Mouse (Mus musculus): Measurements from ENCODE around the gene Selenoi. TPM values are rescaled to one million over a fixed set of nuclear protein-coding genes. Genes with fewer than 3 reads are reported as not detected.

Gene Selenoi
- polyA plus RNA-seq, 1 experiment from 2014 or later = 26.6 TPM

GRCm38 (mm10) chr5:30279446-30279845 is 47.1 kb downstream of the Selenoi start:
- no peaks in the 10 kb centered on the region for H3K9me3 ChIP-seq (replicated peaks)
- no peak for ATAC-seq (ENCODE audit: low FRiP score)
- no peaks in the 10 kb centered on the region for H3K36me3 ChIP-seq
- H3K9ac ChIP-seq (replicated peaks) = no peak overlapping the region
- H3K27ac ChIP-seq (replicated peaks) = no peak overlapping the region
- no peak overlapping the region for H3K4me2 ChIP-seq
- H3K4me1 ChIP-seq = peaks cover 9% of the 10 kb centered on the region
- no peaks in the 10 kb centered on the region for H3K27me3 ChIP-seq (replicated peaks)
- WGBS = 92% methylated on average over 4 of the region's 4 CpGs
- H3K4me3 ChIP-seq (replicated peaks) = no peak overlapping the region

DNA sequence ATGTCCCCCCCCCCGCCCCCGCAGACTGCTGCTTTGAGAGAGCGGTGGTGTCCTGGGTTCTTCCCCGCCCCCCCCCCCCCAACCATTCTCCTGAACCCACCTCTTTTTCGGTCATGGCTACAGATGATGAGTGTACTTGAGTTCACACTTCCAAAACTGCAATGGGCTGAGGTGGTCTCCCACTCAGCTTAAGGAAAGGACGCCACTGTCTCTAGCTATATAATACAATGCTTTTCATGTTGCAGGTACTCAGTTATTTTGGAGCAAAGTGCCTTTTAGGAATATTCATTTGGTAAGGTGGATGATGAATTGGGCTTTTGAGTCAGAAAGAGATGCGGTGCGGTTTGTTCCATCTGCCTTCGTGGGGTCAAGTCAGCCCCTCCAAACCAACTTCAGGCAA is 48.5 kb downstream of the Selenoi start:
- H3K27me3 ChIP-seq (replicated peaks) = no peaks in the 10 kb centered on the region
- 0 out of 2 replicates have a peak, but pooled peaks cover 5% of the 10 kb centered on the region for H3K9me3 ChIP-seq (replicated peaks)
- peak overlapping the region; percentile 62 for H3K9ac ChIP-seq (replicated peaks)
- WGBS = 46% methylated on average over 9 of the region's 9 CpGs
- H3K4me1 ChIP-seq = peaks cover 9% of the 10 kb centered on the region
- no peaks in the 10 kb centered on the region for H3K36me3 ChIP-seq
- peak overlapping the region; percentile 85 for H3K4me2 ChIP-seq
- H3K27ac ChIP-seq (replicated peaks) = peak overlapping the region; percentile 56; the same call in 1 of the 2 replicates
- ATAC-seq (ENCODE audit: low FRiP score) = no peak; the same call in 1 of the 2 replicates
- peak overlapping the region; percentile 56 for H3K4me3 ChIP-seq (replicated peaks)

DNA sequence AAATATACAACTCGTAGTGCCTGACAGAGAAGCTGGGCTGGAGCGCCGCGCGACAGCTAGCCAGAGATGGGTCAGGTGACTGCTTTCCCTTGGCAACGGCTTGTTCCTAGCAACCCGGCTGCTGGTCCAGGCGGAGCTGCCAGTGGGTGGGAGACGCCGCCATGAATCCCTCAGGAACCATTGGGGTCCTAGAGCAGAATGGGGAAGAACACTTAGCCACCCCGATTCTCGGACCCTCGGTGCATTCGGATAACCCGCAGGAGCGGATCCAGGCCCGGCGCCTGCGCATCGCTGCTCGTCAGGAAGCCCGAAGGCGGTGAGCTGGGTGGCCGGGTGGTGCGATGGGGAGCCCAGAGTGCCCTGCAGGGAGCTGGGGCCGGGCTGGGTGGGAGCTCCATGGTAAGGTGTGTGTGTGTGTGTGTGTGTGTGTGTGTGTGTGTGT is 48.9 kb downstream of the Selenoi start, which contains the start of gene Drc1:
Gene Drc1 (plus strand): TSS at position 98 of the 442 bp plus-strand sequence.
- Histone ChIP-seq H3K9ac (replicated peaks) (peak within 1 kb of the TSS; percentile 62), H3K4me2 (peak within 1 kb of the TSS; percentile 85), H3K4me3 (replicated peaks) (peak within 1 kb of the TSS; percentile 56), H3K27me3 (replicated peaks) (no peaks in the 10 kb centered on the region), H3K27ac (replicated peaks) (peak within 1 kb of the TSS; percentile 56), H3K36me3 (no peaks in the 10 kb centered on the region), H3K4me1 (peaks cover 9% of the 10 kb centered on the region), H3K9me3 (replicated peaks) (0 out of 2 replicates have a peak, but pooled peaks cover 5% of the 10 kb centered on the region)
- 2% methylated on average over 26 of the region's 26 CpGs for WGBS
- ATAC-seq (ENCODE audit: low FRiP score) = peak; percentile 93

DNA sequence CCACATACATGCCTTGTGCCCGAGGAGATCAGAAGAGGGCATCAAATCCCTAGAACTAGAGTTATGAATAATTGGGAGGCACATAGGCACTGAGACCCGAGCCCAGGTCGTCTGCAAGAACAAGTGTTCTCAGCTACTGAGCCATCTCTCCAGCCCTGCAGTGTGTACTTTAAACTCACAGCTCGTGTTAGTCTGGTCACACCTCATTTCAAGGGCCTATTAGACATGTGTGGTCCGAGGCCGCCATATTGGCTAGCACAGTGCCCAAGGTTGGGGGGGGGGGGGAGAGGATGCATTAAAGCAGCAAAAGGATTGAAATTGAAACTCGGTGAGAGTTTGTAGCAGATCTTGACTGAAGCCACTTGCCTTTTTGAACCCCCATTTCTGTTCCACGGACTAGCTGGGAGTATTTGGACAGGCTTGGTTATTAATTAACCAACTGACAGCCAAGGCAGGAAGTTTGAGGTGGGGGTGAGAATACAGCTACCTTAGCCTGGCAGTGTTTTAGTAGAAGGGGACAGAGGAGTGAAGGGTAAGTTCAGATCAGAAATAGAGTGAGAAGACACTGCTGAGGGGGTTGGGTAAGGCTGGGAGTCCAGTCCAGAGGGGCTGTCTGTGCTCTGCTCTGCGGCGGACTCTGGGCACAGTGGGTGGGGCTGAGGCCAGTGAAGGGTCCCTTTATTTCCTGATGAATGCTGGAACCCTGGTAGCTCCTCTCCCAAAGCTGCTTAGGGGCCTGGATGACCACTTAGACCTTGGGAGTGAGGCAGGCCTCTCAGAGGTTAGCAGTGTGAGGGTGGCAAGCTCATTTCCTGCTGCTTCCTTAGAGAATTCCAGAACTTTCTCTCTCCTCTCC is 53.8 kb downstream of the Selenoi start:
- 78% methylated on average over 10 of the region's 10 CpGs for WGBS
- no peak for ATAC-seq (ENCODE audit: low FRiP score)

GRCm38 (mm10) chr5:30287106-30287882 is 54.9 kb downstream of the Selenoi start:
- no peaks in the 10 kb centered on the region for H3K4me1 ChIP-seq
- WGBS = 80% methylated on average over 9 of the region's 9 CpGs
- no peak overlapping the region for H3K27ac ChIP-seq (replicated peaks)
- H3K36me3 ChIP-seq = no peaks in the 10 kb centered on the region
- H3K4me3 ChIP-seq (replicated peaks) = no peak overlapping the region
- H3K9me3 ChIP-seq (replicated peaks) = 0 out of 2 replicates have a peak, but pooled peaks cover 5% of the 10 kb centered on the region
- no peaks in the 10 kb centered on the region for H3K27me3 ChIP-seq (replicated peaks)
- no peak overlapping the region for H3K9ac ChIP-seq (replicated peaks)
- H3K4me2 ChIP-seq = no peak overlapping the region
- no peak for ATAC-seq (ENCODE audit: low FRiP score)

More for the DNA sequence above, 53.8 kb downstream of the Selenoi start:
- no peak overlapping the region for H3K27ac ChIP-seq (replicated peaks)
- H3K4me1 ChIP-seq = peaks cover 3% of the 10 kb centered on the region; the same call in 1 of the 2 replicates
- H3K9ac ChIP-seq (replicated peaks) = no peak overlapping the region
- H3K4me2 ChIP-seq = no peak overlapping the region
- no peaks in the 10 kb centered on the region for H3K36me3 ChIP-seq
- 0 out of 2 replicates have a peak, but pooled peaks cover 5% of the 10 kb centered on the region for H3K9me3 ChIP-seq (replicated peaks)
- no peaks in the 10 kb centered on the region for H3K27me3 ChIP-seq (replicated peaks)
- no peak overlapping the region for H3K4me3 ChIP-seq (replicated peaks)

Other genes starting within 250 kb of the Selenoi start
- gene Il6, start 219.5 kb upstream of the Selenoi start, polyA plus RNA-seq (2015; fragmentation: Nextera tagmentation; extraction: Ambion mirVana) = not detected in 2 replicates
- gene Tyms, start 159.0 kb upstream of the Selenoi start, polyA plus RNA-seq (2015; fragmentation: Nextera tagmentation; extraction: Ambion mirVana) = 40.9 and 93.4 TPM in 2 replicates
- 8.2 and 9.6 TPM in 2 replicates for gene Garem2, start 127.4 kb upstream of the Selenoi start, polyA plus RNA-seq (2015; fragmentation: Nextera tagmentation; extraction: Ambion mirVana)
- gene 3110082J24Rik, start 126.5 kb upstream of the Selenoi start, polyA plus RNA-seq (2015; fragmentation: Nextera tagmentation; extraction: Ambion mirVana) = 1.8 and 3.1 TPM in 2 replicates
- gene Hadha, start 77.4 kb upstream of the Selenoi start, polyA plus RNA-seq (2015; fragmentation: Nextera tagmentation; extraction: Ambion mirVana) = 67.2 and 89.6 TPM in 2 replicates
- 57.5 and 86.0 TPM in 2 replicates for gene Hadhb, start 77.3 kb upstream of the Selenoi start, polyA plus RNA-seq (2015; fragmentation: Nextera tagmentation; extraction: Ambion mirVana)
- gene Adgrf3, start 26.9 kb upstream of the Selenoi start, polyA plus RNA-seq (2015; fragmentation: Nextera tagmentation; extraction: Ambion mirVana) = 0.11 TPM in 1 of 2 replicates, not detected in the other
- gene Drc1, start 48.8 kb downstream of the Selenoi start, polyA plus RNA-seq (2015; fragmentation: Nextera tagmentation; extraction: Ambion mirVana) = 4.1 and 7.1 TPM in 2 replicates
- 7.2 and 7.8 TPM in 2 replicates for gene Otof, start 229.4 kb downstream of the Selenoi start, polyA plus RNA-seq (2015; fragmentation: Nextera tagmentation; extraction: Ambion mirVana)
- gene 1700001C02Rik, start 233.5 kb downstream of the Selenoi start, polyA plus RNA-seq (2015; fragmentation: Nextera tagmentation; extraction: Ambion mirVana) = 0.36 and 0.65 TPM in 2 replicates

Measured in neural tube, embryonic 15.5 days (tissue).